Mouse (Mus musculus) testis, adult 2 months (tissue): ENCODE data around the gene Nav2.

Source experiments
- CTCF ChIP-seq: fragments of 200-500 bp; IDR thresholded peaks from 2 replicates; pipeline ENCODE4 v1.5.1; 2012; ENCODE audit warnings: low read depth, mild to moderate bottlenecking, inconsistent platforms, low read length, moderate library complexity; ENCODE audit not compliant: control insufficient read depth, insufficient read depth, insufficient replicate concordance
- POLR2A ChIP-seq: fragments of 200-500 bp; IDR thresholded peaks from 2 replicates; pipeline ENCODE4 v1.6.1; 2012; ENCODE audit warnings: low read depth, mild to moderate bottlenecking, inconsistent platforms, low read length, moderate library complexity; ENCODE audit not compliant: control insufficient read depth

GRCm38 (mm10) chr7:49034253-49034652, 125.7 kb downstream of the Nav2 start:
- TF ChIP-seq CTCF: no peak
- no peak for TF ChIP-seq POLR2A
